Mouse (Mus musculus) mesoderm, embryonic 11.5 days (tissue): ENCODE measurements at regions not wholly inside any gene's neighbourhood (a gene's known extent, or its start where the extent isn't known, plus 50 kb on each side); places are given as distances from the start of the nearest gene placed in this dataset.
"Not testable (repeated sequence)": the region's sequence is repeated elsewhere in the genome, so short reads cannot be mapped to it uniquely, and the experiment has no call there.

ENCODE experiments used
- DNase-seq: peaks from one replicate; pipeline ENCODE4 v3.0.0-alpha.2; 2012; ENCODE audit warnings: low read depth, low spot score

- DNase-seq, result no peak
Measured at GRCm38 (mm10) chr4:31225741-31226140, 738.2 kb upstream of the Map3k7 start.

- no peak for DNase-seq
Measured at GRCm38 (mm10) chr4:31268825-31269495, 694.9 kb upstream of the Map3k7 start.

GRCm38 (mm10) chr4:31274131-31274530 is 689.8 kb upstream of the Map3k7 start:
- no peak for DNase-seq

GRCm38 (mm10) chr4:31290301-31290975 is 673.5 kb upstream of the Map3k7 start:
- peak; percentile 27 for DNase-seq

- DNase-seq, result no peak
Measured at GRCm38 (mm10) chr4:31293752-31294151, 670.1 kb upstream of the Map3k7 start.

- no peak for DNase-seq
Measured at GRCm38 (mm10) chr4:31297848-31298247, 666.0 kb upstream of the Map3k7 start.

- no peak for DNase-seq
Measured at GRCm38 (mm10) chr4:31319269-31319668, 644.6 kb upstream of the Map3k7 start.

- no peak for DNase-seq
Measured at GRCm38 (mm10) chr4:31320734-31321507, 643.0 kb upstream of the Map3k7 start.

GRCm38 (mm10) chr4:31323816-31324215 is 640.1 kb upstream of the Map3k7 start:
- DNase-seq, result no peak

- no peak for DNase-seq
Measured at GRCm38 (mm10) chr4:31328798-31329197, 635.1 kb upstream of the Map3k7 start.

GRCm38 (mm10) chr4:31331053-31331452 is 632.8 kb upstream of the Map3k7 start:
- no peak for DNase-seq

- no peak for DNase-seq
Measured at GRCm38 (mm10) chr4:31335686-31336085, 628.2 kb upstream of the Map3k7 start.

- DNase-seq, result no peak
Measured at GRCm38 (mm10) chr4:31337980-31338379, 625.9 kb upstream of the Map3k7 start.

GRCm38 (mm10) chr4:31343312-31344248 is 620.3 kb upstream of the Map3k7 start:
- peak; percentile 39 for DNase-seq

- not testable (repeated sequence) for DNase-seq
Measured at GRCm38 (mm10) chr4:31354046-31354445, 609.9 kb upstream of the Map3k7 start.

- DNase-seq, result no peak
Measured at GRCm38 (mm10) chr4:31354953-31355352, 608.9 kb upstream of the Map3k7 start.

GRCm38 (mm10) chr4:31366172-31366571 is 597.7 kb upstream of the Map3k7 start:
- peak; percentile 29 for DNase-seq

GRCm38 (mm10) chr4:31367031-31367430 is 596.9 kb upstream of the Map3k7 start:
- DNase-seq, result no peak

- DNase-seq, result no peak
Measured at GRCm38 (mm10) chr4:31370062-31370461, 593.8 kb upstream of the Map3k7 start.

- DNase-seq, result no peak
Measured at GRCm38 (mm10) chr4:31381069-31381969, 582.6 kb upstream of the Map3k7 start.
